Mouse (Mus musculus): ENCODE measurements at regions not wholly inside any gene's neighbourhood (a gene's known extent, or its start where the extent isn't known, plus 50 kb on each side); places are given as distances from the start of the nearest gene placed in this dataset.
"Not testable (repeated sequence)": the region's sequence is repeated elsewhere in the genome, so short reads cannot be mapped to it uniquely, and the experiment has no call there.

DNA sequence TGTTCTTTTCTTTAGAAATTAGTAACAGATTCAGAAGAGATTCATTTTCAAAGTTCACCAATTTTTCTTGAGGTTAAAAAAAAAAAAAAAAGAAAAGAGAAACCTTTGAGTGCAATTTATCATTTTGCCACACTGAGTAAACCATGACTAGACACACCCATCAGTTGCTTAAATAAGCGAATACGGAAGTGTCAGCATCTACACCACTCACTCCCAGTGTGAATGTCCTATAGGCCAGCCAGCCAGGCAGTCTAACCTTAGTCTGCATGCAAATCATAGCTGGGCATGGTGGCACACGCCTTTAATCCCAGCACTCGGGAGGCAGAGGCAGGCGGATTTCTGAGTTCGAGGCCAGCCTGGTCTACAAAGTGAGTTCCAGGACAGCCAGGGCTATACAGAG is 498.6 kb downstream of the Bnc2 start:
- TF ChIP-seq CTCF, EP300 (IDR thresholded peaks at IDR 0.05): not testable (repeated sequence)

Data from lung, postnatal 0 days (tissue).